Mouse (Mus musculus): ENCODE data around the gene Grid1. TPM values are rescaled to one million over a fixed set of nuclear protein-coding genes. Genes with fewer than 3 reads are reported as not detected.

Gene Grid1
- total and polyA plus RNA-seq, 2 experiments from 2014 or later: 10.5 to 39.4 TPM

DNA sequence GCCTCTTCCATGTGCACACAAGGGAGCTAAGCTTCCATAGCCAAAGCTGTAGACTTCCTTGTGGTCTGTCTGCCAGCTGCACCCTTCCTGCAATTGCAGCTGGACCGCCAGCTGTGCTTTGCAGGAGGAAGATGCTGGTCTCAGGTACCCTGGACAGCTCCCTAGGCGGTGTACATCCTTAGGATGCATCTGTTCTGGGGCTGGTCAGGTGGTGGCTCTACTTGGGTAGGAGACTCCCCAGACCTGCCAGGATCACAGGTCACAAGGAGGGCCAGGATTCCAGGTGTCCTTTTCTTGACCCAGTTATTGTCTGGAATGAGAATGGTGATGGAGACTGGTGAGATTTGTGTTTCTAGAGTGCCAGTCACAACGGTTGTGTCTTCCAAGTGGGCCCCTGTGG lies 3.6 kb upstream of the Grid1 start:
- DNase-seq (ENCODE audit: low spot score): no peak

DNA sequence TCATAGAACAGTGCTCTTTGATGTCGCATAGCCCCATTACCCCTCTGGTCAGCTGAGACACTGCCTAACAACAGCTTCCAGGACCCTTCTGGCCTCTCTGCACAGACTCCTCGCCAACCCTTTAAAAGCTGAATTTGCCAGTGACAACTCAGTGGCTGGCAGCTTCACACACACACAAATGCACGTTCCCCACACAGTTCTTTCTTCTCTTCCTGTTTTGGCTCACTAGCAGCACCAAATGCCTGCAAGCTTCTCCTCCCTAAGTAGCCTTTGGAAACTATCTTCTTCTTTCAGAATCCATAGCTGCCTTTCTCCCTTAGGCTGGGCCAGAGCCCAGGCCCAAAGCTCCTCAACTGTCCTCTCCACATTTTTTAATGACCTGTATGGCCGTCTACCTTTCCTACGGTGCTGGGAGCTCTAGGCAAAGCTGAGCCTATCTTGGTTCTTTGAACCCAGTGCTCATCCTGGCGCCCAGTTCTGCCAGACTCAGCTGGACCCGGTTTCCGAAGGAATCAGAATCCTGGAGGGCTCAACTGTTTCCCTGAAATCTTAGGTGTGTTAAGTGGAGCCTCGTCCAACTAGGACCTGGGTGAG lies 1.4 kb upstream of the Grid1 start:
- peak overlapping the region; percentile 83 for H3K9ac ChIP-seq (replicated peaks; ENCODE audit: low read length, poor library complexity, severe bottlenecking)
- TF ChIP-seq CTCF (IDR thresholded peaks at IDR 0.05): no peak
- no peaks in the 10 kb centered on the region for H3K36me3 ChIP-seq (ENCODE audit: insufficient read depth, low read length)
- DNase-seq (ENCODE audit: low spot score) (peak; percentile 41), ATAC-seq (ENCODE audit: low FRiP score) (no peak)
- H3K9me3 ChIP-seq (ENCODE audit: low read length): no peaks in the 10 kb centered on the region
- WGBS: 5% methylated on average over 9 of the region's 9 CpGs
- H3K27ac ChIP-seq (ENCODE audit: low read depth, low read length): peak overlapping the region; percentile 83
- H3K4me1 ChIP-seq (ENCODE audit: insufficient read depth, low read length): peaks cover 13% of the 10 kb centered on the region; the same call in 1 of the 2 replicates
- peak overlapping the region; percentile 82 for H3K4me2 ChIP-seq (ENCODE audit: low read depth, low read length, poor library complexity, severe bottlenecking)
- peaks cover 19% of the 10 kb centered on the region for H3K27me3 ChIP-seq (ENCODE audit: insufficient read depth, low read length)
- peak overlapping the region; percentile 85 for H3K4me3 ChIP-seq (ENCODE audit: low read depth, low read length)

More for the DNA sequence above, 3.6 kb upstream of the Grid1 start:
- no peak overlapping the region for H3K27ac ChIP-seq (ENCODE audit: low read depth, low read length)
- no peak for TF ChIP-seq CTCF (IDR thresholded peaks at IDR 0.05)
- H3K4me1 ChIP-seq (ENCODE audit: insufficient read depth, low read length): peaks cover 7% of the 10 kb centered on the region; the same call in 1 of the 2 replicates
- no peaks in the 10 kb centered on the region for H3K36me3 ChIP-seq (ENCODE audit: insufficient read depth, low read length)
- no peaks in the 10 kb centered on the region for H3K9me3 ChIP-seq (ENCODE audit: low read length)
- ATAC-seq (ENCODE audit: low FRiP score): no peak
- no peak overlapping the region for H3K4me2 ChIP-seq (ENCODE audit: low read depth, low read length, poor library complexity, severe bottlenecking)
- H3K27me3 ChIP-seq (ENCODE audit: insufficient read depth, low read length): peaks cover 19% of the 10 kb centered on the region
- no peak overlapping the region for H3K4me3 ChIP-seq (ENCODE audit: low read depth, low read length)
- no peak overlapping the region for H3K9ac ChIP-seq (replicated peaks; ENCODE audit: low read length, poor library complexity, severe bottlenecking)
- WGBS: 56% methylated on average over 3 of the region's 3 CpGs

DNA sequence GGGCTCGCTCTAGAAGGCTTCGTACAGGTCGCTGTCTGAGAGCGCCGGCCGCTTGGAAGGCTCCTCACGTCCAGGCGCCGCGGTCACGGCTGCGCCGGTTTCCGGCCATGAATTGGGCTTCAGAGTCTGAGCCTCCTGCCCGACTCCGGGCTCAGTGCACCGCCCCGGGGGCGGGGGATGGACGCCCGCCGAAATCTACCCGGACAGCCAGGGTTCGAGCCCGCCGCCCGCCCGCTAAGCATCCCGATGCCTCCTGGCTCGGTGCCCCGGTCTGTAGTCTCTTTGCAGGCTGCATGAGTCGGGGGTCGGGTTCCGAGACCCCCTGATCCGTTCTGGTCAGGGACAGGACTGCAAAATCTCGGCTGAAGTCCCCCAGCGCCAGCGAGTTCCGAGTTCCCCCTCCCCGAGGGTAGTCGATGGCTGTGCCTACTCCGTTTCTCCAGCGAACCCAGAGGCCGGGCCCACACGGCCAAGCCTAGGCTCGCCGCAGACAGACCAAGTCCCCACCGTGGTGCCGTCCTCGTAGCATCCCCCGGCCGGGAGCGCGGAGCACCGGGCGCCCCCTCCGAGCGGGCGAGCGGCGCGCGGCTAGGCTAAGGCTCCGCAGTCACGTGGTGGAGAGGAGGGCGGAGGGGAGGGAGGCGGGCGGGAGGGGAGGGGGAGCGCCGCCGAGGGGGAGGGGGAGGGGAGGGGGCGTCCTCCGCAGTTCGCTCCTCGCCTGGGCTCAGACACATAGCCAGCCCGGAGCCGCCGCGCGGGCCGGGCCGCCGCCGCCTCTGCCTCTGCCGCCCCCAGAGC lies 588 bp upstream of the Grid1 start:
- Histone ChIP-seq H3K27me3 (ENCODE audit: insufficient read depth, low read length) (peaks cover 19% of the 10 kb centered on the region), H3K9me3 (ENCODE audit: low read length) (no peaks in the 10 kb centered on the region), H3K36me3 (ENCODE audit: insufficient read depth, low read length) (no peaks in the 10 kb centered on the region), H3K27ac (ENCODE audit: low read depth, low read length) (peak overlapping the region; percentile 83), H3K4me1 (ENCODE audit: insufficient read depth, low read length) (peaks cover 13% of the 10 kb centered on the region; the same call in 1 of the 2 replicates), H3K4me2 (ENCODE audit: low read depth, low read length, poor library complexity, severe bottlenecking) (peak overlapping the region; percentile 82), H3K4me3 (ENCODE audit: low read depth, low read length) (peak overlapping the region; percentile 85), H3K9ac (replicated peaks; ENCODE audit: low read length, poor library complexity, severe bottlenecking) (peak overlapping the region; percentile 83)
- ATAC-seq (ENCODE audit: low FRiP score) (peak; percentile 80), DNase-seq (ENCODE audit: low spot score) (peak; percentile 82)
- WGBS: 2% methylated on average over 49 of the region's 85 CpGs
- TF ChIP-seq CTCF (IDR thresholded peaks at IDR 0.05): no peak

DNA sequence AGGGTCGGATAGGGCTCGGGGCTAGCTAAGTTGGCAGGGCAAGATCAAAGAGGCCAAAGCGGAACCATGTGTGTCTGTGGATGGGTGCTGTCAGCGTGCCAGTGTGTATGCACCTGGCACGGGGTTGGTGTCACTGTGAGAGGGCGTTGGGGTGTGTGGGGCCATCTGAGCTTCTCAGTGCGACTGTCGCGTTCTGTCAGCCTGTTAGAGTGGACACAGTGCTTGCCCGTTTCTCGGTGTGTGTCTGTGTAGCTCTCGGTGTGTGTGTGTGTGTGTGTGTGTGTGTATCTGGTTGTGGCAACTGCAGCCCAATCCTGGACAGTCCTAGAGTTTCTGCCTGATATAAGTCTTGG lies 721 bp downstream of the Grid1 start:
- Histone ChIP-seq H3K9ac (replicated peaks; ENCODE audit: low read length, poor library complexity, severe bottlenecking) (peak overlapping the region; percentile 83), H3K9me3 (ENCODE audit: low read length) (no peaks in the 10 kb centered on the region), H3K27ac (ENCODE audit: low read depth, low read length) (peak overlapping the region; percentile 83; the same call in 1 of the 2 replicates), H3K4me1 (ENCODE audit: insufficient read depth, low read length) (peaks cover 14% of the 10 kb centered on the region; the same call in 1 of the 2 replicates), H3K27me3 (ENCODE audit: insufficient read depth, low read length) (peaks cover 19% of the 10 kb centered on the region), H3K4me2 (ENCODE audit: low read depth, low read length, poor library complexity, severe bottlenecking) (peak overlapping the region; percentile 82), H3K36me3 (ENCODE audit: insufficient read depth, low read length) (no peaks in the 10 kb centered on the region), H3K4me3 (ENCODE audit: low read depth, low read length) (peak overlapping the region; percentile 85)
- ATAC-seq (ENCODE audit: low FRiP score) (peak; percentile 6; the same call in 1 of the 2 replicates), DNase-seq (ENCODE audit: low spot score) (peak; percentile 60)
- TF ChIP-seq CTCF (IDR thresholded peaks at IDR 0.05): no peak
- WGBS: under 1% methylated on average over 12 of the region's 12 CpGs

DNA sequence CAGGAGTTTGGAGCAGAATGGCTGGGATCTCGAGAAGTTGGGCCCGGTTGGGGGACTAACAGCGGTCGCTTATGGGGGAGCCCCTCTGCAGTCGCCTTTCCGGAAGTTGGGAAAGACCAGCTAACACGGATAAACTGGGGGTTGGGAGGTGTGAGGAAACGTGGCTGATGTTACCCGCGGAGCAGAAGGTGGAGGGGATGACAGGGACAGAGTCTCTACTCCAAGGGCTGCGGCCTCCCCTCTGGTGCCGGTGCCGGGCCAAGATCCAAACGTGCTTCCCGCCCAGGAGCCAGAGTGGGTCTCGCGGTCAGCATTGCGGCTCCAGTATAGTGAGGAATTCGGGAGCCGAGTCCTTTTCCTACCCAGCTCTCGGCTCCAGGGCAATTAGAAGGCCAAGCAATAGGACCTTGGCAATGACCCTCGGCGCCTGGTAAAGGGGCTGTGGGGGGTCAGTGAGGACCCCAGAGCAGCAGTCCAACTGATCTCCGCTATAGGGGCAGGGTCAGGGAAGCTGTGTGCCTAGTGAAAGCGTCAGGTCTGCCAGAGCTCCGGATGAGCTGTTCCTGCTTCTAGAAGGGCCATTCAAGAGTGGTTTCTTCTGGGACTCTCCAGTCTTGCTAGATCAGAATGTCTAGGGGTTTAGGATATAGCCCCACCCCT lies 1.4 kb downstream of the Grid1 start:
- no peak for ATAC-seq (ENCODE audit: low FRiP score)
- peaks cover 16% of the 10 kb centered on the region for H3K27me3 ChIP-seq (ENCODE audit: insufficient read depth, low read length)
- H3K4me1 ChIP-seq (ENCODE audit: insufficient read depth, low read length): peaks cover 20% of the 10 kb centered on the region; the same call in 1 of the 2 replicates
- H3K36me3 ChIP-seq (ENCODE audit: insufficient read depth, low read length): no peaks in the 10 kb centered on the region
- H3K4me2 ChIP-seq (ENCODE audit: low read depth, low read length, poor library complexity, severe bottlenecking): peak overlapping the region; percentile 82
- H3K9me3 ChIP-seq (ENCODE audit: low read length): no peaks in the 10 kb centered on the region
- H3K9ac ChIP-seq (replicated peaks; ENCODE audit: low read length, poor library complexity, severe bottlenecking): peak overlapping the region; percentile 20
- TF ChIP-seq CTCF (IDR thresholded peaks at IDR 0.05): no peak
- WGBS: 2% methylated on average over 26 of the region's 26 CpGs
- DNase-seq (ENCODE audit: low spot score): no peak
- H3K4me3 ChIP-seq (ENCODE audit: low read depth, low read length): peak overlapping the region; percentile 85
- H3K27ac ChIP-seq (ENCODE audit: low read depth, low read length): no peak overlapping the region
